Mouse (Mus musculus) induced T-regulatory cell, adult 2 months (primary cell): ENCODE data around the gene Mien1.

Experiments
- DNase-seq: peaks from one replicate; pipeline ENCODE4 v3.0.0-alpha.2; 2012; ENCODE audit warnings: low read depth

Gene Mien1

DNA sequence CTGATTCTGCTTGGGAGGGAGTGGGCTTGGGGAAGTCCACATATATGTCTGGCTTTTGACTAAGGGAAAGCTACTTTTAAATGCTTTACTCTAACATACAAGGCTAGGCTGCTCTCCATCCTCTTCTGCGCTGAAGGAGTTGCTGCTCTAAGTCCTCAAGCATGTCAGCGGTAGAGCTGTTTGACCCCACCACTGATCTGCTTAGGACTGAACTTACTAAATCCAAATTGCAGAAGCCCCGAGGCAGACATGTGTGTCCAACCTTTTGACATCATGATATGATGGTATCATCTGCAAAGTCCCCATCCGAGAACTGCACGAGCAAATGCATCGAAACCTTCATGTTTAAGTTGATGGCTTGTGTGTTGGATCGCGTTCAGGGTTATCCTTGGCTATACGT lies 21.1 kb upstream of the Mien1 start:
- DNase-seq = no peak

GRCm38 (mm10) chr11:98459071-98459741 lies 20.4 kb upstream of the Mien1 start:
- peak; percentile 82 for DNase-seq

- peak; percentile 74 for DNase-seq
Measured at GRCm38 (mm10) chr11:98458121-98458990, 19.6 kb upstream of the Mien1 start.

- DNase-seq = peak; percentile 97
Measured at GRCm38 (mm10) chr11:98457367-98458120, 18.8 kb upstream of the Mien1 start.

DNA sequence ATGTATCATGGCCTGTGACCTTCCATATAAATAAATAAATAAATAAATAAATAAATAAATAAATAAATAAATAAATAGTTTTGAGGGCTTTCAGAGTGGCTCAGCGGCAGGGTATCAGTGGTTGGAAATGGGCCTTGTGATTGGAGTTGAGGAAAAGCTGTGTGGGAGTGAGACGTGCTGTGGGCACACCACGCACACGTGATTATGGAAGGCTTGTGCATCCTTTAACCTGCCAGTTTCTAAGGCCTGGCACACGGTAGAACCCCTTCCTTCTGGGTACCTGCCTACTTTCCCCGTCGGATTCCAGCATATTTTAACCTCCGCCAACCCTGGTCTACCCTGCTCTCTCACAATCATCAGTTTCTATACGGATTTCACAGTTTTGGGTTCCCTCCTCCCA lies 18.2 kb upstream of the Mien1 start:
- no peak for DNase-seq

- peak; percentile 53 for DNase-seq
Measured at GRCm38 (mm10) chr11:98456545-98456944, 17.8 kb upstream of the Mien1 start.

DNA sequence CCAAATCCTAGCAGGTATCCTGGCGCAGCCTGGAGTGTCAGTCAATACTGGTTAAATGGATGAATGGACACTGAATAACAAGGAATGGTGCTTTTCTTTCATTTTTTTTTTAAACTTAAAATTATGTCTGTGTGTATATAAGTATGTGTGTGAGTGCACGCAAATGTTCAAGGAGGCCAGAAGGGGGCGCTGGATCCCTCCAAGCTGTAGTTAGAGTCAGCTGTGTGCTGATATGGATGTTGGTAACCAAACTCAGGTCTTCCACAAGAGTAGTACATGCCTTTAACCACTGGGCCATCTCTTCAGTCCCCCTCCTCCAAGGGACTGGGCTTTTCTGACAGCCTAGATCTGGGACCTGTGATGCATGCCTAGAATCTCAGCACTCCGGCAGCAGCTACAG lies 16.7 kb upstream of the Mien1 start:
- peak; percentile 76 for DNase-seq

- DNase-seq = peak; percentile 83
Measured at GRCm38 (mm10) chr11:98449921-98450771, 11.4 kb upstream of the Mien1 start.

DNA sequence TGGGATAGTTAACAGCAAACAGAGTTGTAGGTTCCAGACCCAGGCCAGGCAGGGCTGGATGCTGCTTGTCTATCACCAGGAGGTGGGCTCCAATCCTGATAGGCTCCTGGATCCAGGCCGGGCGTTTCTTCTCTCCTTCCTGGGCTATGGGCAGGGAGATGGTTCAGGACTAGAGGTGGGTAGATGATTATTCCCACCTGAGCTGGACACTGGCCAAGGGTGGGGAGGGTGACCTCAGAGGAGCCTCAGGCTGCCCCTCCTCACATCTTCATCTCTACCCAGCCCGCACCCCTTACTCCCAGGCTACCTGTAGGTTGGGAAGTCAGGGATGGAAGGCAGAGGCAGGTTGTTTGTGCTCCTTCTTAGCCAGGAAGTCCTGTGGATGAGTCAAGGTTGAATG lies 10.6 kb upstream of the Mien1 start:
- no peak for DNase-seq

DNA sequence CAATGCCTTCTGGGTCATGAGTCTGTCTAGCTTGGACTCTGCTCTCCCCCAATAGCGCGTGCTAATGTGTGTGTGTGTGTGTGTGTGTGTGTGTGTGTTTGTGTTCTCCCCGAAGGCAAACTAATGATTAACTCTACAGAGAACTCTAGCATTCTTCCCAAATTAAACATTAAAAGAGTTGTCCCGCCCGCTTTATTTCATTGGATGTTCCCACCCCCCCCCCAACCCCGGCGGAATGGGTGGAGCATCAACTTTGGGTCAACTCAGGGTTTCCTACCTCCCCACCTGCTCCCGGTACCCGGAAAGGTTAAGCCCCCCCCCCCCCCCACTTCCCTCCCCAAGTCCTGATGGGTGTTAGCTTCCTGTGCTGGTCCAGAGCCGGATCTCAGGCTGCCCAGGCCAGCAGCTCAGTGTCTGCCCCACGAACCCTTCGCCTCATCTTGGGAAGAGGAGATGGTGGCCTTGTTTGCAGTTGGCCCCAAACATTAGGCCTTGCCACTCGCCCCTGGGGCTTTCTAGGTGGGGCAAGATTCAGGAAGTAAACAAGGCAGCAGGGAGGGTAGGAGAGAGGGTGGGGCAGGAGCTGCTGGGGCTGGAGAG lies 9.5 kb upstream of the Mien1 start:
- no peak for DNase-seq

GRCm38 (mm10) chr11:98447475-98447834 lies 8.7 kb upstream of the Mien1 start:
- DNase-seq = peak; percentile 18

- DNase-seq = peak; percentile 31
Measured at GRCm38 (mm10) chr11:98446562-98447474, 8.0 kb upstream of the Mien1 start.

- DNase-seq = no peak
Measured at GRCm38 (mm10) chr11:98446213-98446561, 7.4 kb upstream of the Mien1 start, which contains the start of gene Grb7. Grb7 (plus strand) TSS chr11:98446394.

DNA sequence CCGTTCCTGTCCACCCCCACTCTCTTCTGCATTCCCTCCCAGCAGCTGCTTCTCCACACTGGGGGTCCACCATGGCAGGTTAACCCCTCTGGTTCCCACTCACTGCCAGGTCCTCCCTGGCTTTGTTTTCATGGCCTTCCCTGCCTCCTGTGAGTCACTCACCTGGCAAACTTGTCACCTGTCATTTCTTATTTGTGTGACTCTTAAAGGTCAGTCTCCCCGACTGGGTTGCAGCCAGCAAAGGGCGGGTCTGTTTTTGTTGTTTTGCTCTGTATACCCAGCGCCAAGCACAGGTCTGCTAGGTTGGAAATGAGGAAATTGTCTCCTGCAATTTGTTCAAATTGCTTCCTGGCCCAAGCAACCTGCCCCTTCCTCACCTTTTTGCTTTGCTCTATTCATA lies 6.9 kb upstream of the Mien1 start:
- peak; percentile 33 for DNase-seq

GRCm38 (mm10) chr11:98445238-98445637 lies 6.4 kb upstream of the Mien1 start:
- peak; percentile 45 for DNase-seq

- no peak for DNase-seq
Measured at GRCm38 (mm10) chr11:98443688-98444087, 4.9 kb upstream of the Mien1 start.

GRCm38 (mm10) chr11:98437441-98437840 lies 1.4 kb downstream of the Mien1 start:
- DNase-seq = no peak

DNA sequence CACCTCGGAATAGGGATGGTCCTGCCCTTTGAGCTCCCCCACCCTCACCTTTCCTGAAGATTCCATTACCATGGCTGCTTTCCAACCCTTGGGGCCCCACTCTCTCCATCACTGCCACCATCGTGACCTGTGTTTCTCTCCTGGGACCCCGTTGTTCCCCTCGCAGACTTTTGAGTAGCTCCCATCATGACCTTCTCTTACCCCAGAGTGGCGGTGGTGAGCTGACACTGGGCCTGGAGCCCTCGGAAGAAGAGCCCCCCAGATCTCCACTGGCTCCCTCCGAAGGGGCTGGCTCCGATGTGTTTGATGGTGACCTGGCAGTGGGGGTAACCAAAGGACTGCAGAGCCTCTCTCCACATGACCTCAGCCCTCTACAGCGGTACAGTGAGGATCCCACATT lies 3.1 kb downstream of the Mien1 start:
- no peak for DNase-seq

DNA sequence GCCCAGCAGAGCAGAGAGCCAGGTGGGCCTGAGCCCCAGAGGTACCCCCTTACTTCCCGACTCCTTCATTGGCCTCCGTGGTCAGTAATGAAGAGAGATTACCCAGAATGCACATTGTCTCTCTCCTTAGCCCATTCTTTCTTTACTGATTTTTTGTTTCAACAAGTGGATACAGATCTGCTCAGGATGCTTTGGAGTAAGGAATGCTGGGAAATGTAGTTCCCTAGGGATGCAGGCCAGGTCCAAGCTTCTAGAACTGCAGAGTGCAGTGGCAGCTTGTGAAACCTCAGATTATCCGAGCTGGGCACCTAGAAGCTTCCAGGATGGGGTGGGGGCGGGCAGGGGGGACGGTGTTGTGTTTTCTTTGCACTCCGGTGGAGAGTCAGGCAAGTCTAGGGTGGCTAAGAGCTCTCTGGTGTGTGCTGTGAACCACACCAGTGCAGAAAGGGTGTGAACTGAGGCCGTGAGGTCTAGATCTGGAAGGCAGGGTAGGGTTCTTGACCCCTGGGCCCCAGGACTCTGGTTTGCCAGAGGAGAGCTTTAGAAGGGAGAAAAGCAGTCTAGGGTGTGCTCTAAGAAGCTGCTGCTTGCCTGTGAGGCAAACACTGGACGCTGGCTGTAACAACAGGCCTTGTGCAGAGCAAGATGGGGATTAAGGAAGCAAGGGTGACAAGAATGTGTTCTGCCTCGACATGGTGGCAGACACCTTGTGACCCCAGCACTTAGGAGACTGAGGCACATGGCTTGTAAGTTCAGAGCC lies 6.9 kb downstream of the Mien1 start:
- DNase-seq = no peak

- no peak for DNase-seq
Measured at GRCm38 (mm10) chr11:98428436-98428835, 10.4 kb downstream of the Mien1 start.
